Mouse (Mus musculus): Measurements from ENCODE around the gene Snrpe. TPM values are rescaled to one million over a fixed set of nuclear protein-coding genes. Genes with fewer than 3 reads are reported as not detected.
A peak's percentile ranks its signal among the peaks of the same experiment; 100 is the strongest.

The Snrpe gene
- 10 to 100 TPM; 81.4 to 91.9 TPM for total RNA-seq (2021)

DNA sequence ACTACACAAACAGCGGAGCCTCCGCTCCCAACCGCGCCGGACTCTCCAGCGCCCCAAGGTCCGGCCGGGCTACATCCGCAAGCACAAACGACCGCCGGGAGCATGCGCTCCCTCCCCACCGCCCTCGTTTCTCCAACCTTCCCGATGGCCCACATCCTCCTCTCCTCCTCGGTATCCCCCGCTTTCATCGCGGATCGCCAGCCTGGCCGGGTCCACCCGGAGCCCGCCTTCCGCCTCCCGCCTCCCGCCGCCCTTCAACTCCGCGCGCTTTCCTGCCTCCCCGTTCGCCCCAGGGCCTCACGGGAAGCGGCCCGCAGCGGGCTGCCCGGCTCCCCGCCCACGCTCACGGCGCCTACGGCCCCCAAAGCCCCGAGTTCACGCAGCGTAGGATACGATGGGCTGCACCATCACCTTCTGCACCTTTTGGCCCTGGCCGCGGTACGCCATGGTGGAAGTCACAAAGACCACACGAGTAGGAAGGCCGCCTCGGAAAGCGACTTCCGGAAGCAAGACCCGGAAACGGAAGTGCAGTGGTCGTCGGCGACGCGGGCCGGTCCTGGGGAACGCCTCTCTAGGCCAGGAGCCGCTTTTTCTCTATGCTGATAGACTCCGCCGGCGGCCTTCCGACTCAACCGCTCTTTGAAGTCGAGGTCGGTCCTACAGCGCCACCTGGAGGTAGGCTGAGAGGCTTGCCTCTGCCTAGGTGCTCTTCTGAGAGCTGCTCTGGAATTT lies at the start of gene Snrpe:
Gene Snrpe, minus strand, starts transcription at position 521 of the 732 bp plus-strand sequence.
- peak; percentile 94 to 98 for DNase-seq (ENCODE audit: extremely low spot score in 1 of 2, low spot score in 2 of 2)
- intact Hi-C loops (cut with DNase I): loop anchor here (1.0 to 10.0 kb wide), 5 partner anchors 229 to 575 kb away; partner anchors contain the start of gene Mdm4

DNA sequence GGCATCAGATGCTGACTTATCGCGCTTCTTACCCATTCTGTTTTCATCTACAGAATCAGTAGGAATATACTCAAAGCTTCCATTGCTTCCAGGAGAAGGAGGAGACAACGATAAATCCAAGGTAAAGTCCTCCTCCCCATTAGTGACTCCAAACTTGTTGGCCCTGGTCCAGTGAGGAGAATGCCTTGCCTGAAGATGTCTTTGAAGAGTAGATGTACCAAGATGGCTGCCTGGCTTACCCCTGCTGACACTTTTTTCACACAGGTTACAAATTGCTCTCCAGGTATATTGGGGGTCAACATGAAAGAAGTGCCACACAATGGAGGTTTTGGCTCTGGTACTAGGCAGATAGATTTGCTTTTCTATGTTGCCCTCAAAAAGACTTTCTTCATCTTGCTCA lies 48.8 kb upstream of the Snrpe start:
- intact Hi-C loops (cut with DNase I): no loop called here

DNA sequence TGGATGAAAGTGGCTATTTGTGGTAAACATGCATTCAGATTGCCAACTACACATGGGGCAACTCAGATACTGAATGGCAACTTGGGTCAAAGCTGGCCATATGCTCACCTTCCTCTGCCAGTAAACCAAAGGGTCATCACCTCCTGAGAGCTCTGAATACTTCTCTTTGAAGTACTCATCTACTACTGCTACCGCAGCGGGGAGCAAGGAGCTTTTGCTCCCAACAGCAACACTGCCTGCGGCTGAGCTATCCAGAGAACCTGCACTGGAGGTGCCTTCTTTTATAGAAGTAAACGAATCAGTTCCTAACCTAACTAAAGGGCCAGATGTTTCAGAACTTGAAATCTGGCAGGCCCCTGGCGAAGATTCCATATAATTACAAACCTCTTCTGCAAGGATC lies 46.7 kb upstream of the Snrpe start:
- intact Hi-C loops (cut with DNase I): no loop called here
- no peak for DNase-seq (ENCODE audit: extremely low spot score in 1 of 2, low spot score in 2 of 2)

More for the DNA sequence above, 48.8 kb upstream of the Snrpe start:
- no peak for DNase-seq (ENCODE audit: extremely low spot score in 1 of 2, low spot score in 2 of 2)

DNA sequence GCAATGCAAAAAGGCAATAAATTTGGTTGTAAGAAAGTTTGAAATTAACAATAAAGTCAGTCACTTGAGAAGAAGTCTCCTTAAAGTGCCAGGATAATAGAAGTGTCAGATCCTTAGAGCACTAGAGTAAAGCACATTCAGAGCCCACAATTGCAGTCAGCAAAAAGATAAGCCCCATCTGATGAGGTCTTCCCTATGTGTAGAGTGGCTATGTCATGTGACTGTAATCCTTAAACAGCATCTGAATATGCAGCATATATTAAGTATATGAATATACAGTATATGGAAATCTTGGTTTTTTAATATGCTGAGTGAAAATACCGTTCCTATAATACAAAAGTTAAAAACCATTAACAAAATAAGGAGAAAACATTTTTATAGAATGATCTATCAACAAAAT lies 42.9 kb upstream of the Snrpe start:
- no peak for DNase-seq (ENCODE audit: extremely low spot score in 1 of 2, low spot score in 2 of 2)
- intact Hi-C loops (cut with DNase I): no loop called here

DNA sequence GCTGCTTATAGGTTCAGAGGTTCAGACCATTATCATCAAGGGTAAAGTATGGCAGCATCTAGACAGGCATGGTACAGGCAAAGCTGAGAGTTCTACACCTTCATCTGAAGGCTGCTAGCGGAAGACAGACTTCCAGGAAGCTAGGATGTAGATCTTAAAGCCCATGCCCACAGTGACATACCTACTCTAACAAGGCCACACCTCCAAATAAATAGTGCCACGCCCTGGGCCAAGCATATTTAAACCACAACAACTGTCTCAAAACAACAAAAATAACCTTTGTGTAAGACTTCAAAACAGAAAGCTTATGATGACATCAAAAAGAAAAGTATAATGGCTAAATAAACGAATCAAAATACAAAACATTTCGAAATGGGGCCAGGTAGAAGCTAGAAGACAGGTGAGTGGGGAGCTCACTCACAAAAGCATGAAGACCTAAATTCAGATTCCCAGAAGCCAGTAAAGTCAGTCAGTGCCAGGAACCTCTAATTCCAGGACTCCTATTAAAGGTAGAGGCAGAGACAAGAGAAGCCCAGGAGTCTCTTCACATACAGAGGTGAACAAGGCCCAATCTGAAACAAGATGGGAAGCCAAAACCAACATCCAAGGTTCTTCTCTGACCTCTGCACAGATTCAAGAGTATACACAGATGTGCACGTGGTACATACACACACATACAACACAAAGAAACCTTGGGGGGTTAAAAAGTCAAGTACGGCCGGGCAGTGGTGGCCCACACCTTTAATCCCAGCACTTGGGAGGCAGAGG lies 40.4 kb upstream of the Snrpe start:
- DNase-seq (ENCODE audit: extremely low spot score in 1 of 2, low spot score in 2 of 2): no peak
- intact Hi-C loops (cut with DNase I): no loop called here

DNA sequence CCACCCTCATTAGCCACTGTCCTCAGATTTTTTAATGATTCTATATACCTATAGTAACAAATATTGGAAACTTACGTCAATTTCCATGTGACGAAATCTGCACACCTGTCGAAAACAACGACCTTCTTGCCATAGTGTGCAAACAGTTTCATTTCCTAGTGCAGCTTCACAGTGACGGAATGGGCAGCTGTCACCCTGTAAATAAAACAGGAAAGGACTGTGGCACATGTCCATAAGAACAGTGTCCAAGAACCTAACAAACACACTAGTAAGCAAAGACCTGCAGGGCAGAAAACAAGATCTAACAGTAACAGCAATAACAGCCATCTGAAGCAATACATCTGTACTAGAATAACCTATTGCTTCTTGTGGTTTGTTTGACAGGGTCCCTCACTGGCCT lies 35.6 kb upstream of the Snrpe start:
- intact Hi-C loops (cut with DNase I): no loop called here

DNA sequence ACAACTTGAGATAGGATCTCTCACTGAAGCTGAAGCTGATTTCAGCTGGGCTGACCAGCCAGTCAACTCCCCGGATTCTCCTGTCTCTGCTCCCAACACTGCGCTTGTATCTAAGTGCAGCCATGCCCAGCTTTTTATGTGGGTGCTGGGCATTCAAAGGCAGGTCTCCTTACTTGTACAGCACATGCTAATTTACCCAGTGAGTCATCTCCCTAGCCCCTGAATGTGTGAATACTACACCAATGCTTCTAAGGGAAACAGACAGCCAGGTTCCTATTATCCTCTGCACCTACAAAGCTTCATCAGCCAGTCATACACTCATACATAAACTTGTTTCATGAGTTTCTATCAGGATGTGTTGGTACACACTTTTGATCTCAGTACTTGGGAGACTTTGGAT lies 31.1 kb upstream of the Snrpe start:
- intact Hi-C loops (cut with DNase I): no loop called here
- no peak for DNase-seq (ENCODE audit: extremely low spot score in 1 of 2, low spot score in 2 of 2)

More for the DNA sequence above, 35.6 kb upstream of the Snrpe start:
- no peak for DNase-seq (ENCODE audit: extremely low spot score in 1 of 2, low spot score in 2 of 2)

DNA sequence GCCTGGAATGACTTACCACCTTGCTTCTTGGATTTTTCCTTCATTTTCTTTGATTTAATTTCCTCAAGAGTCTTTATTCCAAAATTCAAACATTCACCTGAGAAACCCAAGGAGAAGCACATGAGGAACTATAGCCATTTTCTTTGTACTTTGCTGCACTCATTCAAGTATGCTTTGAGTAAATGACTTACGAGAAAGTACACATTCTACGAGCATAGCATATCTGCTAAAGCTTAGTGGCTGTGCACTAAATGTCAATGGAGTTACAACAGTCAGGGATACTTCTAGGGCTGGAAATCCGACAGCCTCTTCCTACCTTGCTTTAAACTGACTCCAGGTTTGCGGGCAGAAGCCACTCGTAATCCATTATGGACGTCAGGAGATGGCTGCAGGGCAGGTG lies 28.4 kb upstream of the Snrpe start:
- intact Hi-C loops (cut with DNase I): no loop called here
- DNase-seq (ENCODE audit: extremely low spot score in 1 of 2, low spot score in 2 of 2): no peak

DNA sequence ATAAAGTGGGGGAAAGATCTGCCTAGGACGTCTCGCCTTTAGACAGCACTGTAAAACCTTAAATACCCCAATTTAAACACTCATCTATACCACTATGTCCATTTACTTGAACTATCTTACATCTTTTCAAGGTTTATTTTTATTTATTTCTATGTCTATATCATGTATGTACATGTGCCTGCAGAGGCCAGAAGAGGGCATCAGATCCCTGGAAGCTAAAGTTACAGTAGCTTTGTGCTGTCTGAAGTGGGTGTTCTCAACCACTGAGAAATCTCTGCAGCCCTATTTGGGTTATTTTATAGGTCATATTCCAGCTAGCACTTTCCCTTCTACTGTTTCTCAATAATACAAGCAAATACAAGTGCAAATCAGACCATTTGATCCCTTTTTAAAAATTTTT lies 22.1 kb upstream of the Snrpe start:
- intact Hi-C loops (cut with DNase I): loop anchor here (5.0 kb wide), 1 partner anchor 415 kb away; no protein-coding TSS in a partner anchor
- no peak for DNase-seq (ENCODE audit: extremely low spot score in 1 of 2, low spot score in 2 of 2)

DNA sequence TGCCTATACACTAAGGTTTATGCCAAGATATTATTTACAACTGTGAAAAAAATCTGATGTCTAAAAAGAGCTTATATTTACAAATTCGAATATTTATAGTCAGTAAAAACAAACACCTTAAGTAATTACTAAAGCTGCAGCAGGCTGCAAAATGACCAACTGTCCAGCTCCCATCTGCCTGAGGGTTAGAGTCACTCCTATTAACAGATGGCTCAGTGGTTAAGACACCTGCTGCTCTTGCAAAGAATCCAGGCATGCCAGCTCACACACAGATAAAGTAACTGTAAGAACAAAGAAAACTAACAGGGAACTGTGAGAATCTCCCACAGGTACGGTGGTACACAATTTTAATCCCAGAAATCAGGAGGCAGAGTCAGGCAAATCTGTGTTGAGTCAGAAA lies 15.0 kb upstream of the Snrpe start:
- intact Hi-C loops (cut with DNase I): no loop called here
- no peak for DNase-seq (ENCODE audit: extremely low spot score in 1 of 2, low spot score in 2 of 2)

DNA sequence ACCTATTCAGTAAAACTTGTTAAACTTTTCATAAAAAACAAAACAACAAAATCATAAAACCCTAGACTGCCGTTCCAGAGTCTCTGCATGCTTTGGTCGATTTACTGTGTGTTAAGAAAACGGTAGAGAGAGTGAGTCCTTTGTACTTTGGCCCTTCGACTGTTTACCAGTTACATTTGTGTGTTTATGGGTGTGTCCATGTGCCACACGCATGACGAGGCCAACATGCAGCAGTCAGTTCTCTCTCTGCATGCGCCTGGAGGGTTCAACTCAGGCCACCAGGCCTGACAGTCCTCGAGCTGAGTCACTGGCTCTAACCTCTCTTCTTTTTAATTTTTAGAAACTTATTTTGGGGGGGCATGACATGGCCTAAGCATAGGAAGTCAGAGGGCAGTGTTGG lies 8.2 kb upstream of the Snrpe start:
- intact Hi-C loops (cut with DNase I): no loop called here
- no peak for DNase-seq (ENCODE audit: extremely low spot score in 1 of 2, low spot score in 2 of 2)

DNA sequence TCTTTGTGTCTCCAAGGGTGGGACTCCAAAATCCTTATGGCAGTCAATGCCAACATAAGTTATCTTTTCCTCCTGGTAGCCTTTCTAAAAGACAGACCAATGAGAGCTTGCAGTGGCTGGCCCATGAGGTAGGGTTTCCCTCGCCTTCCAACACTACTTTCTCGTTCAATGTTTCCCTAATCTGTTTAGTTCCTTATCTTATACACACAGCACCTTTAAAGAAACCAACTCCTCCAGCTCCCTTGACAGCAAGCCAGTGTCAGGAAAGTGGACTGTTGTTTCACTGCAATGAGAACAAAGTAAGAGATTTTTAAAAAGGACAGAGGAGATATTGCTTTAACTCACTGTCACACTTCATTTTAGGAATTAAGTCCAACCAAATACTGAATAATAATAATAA lies 7.8 kb upstream of the Snrpe start:
- intact Hi-C loops (cut with DNase I): no loop called here
- no peak for DNase-seq (ENCODE audit: extremely low spot score in 1 of 2, low spot score in 2 of 2)

DNA sequence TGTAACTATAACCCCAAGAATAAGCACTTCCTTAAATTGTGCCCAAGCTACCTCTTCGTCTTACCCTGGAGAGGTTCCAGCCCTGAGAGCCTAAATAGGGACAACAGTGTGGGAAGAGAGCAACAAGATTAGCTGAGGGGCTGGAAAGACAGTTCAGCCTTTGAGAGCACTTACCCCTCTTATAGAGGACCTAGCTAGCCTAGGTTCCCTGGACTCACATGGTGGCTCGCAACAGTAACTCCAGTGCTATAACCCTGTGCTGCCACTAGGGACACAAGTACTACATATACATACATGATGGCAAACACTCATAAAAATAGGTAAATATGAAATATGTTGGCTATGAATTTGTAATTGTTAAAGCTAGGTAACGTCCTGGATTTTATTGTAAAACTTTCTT lies 3.7 kb upstream of the Snrpe start:
- DNase-seq (ENCODE audit: extremely low spot score in 1 of 2, low spot score in 2 of 2): no peak
- intact Hi-C loops (cut with DNase I): loop anchor here (5.0 kb wide), 2 partner anchors 302 to 467 kb away; no protein-coding TSS in a partner anchor

DNA sequence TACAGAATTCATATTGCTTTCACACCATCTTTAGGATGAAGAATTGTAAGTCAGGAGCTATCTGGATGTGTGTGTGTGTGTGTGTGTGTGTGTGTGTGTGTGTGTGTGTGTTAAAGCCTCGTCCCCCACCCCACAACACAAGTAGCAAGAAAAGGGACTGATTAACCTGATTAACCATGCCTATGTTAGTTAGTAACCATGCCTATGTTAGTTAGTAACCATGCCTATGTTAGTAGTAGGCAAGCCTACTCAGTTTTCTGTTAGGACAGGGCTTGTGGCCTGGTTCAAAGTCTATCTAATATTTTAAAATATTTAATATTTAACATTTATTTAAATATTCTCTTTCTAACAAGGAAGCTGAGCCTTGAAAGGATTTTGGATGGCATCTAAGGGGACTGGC lies 1.3 kb upstream of the Snrpe start:
- no peak for DNase-seq (ENCODE audit: extremely low spot score in 1 of 2, low spot score in 2 of 2)
- intact Hi-C loops (cut with DNase I): loop anchor here (5.0 kb wide), 2 partner anchors 299 to 464 kb away; no protein-coding TSS in a partner anchor

DNA sequence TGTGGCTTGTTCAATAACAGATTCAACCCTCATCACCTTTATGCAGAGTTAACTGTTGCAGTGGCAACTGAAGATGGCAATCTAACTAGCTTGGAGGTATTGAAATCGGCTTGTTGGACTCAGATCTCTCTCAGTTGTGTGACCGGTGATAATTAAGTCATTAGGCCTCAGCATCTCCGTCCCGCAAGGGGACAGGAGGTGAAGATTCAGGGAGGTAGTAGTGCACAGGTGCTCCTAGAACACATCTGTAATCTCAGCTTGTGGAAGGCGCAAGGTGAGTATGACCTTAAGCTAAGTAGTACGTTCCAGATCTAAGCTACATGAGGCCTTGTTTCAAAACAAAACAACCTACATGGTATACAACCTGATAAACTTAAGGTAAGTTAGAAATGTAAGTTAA lies 510 bp upstream of the Snrpe start:
- intact Hi-C loops (cut with DNase I): loop anchor here (1.0 to 5.0 kb wide), 3 partner anchors 229 to 463 kb away; no protein-coding TSS in a partner anchor
- no peak for DNase-seq (ENCODE audit: extremely low spot score in 1 of 2, low spot score in 2 of 2)

DNA sequence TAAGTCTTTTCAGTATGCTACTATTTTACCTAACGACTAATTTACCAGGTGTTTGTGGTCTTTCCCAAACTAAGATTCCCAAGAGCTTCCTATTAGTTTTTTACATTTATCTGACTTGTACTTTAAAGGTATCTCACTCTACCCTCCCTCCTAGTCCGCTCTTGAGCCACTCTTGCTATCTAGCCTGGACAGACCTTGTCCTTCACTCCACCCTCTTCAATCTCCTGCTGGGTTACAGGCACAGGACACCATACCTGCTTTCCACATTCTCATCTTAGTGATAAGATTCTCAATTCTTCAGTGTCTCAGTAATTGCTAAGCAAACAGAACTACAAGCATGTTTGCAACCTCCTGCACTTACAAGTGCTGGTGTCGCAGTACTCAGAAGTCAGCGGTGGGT lies 6.9 kb downstream of the Snrpe start:
- DNase-seq (ENCODE audit: extremely low spot score in 1 of 2, low spot score in 2 of 2): no peak
- intact Hi-C loops (cut with DNase I): loop anchor here (10.0 kb wide), 2 partner anchors 428 to 568 kb away; partner anchors contain the start of gene Mdm4

DNA sequence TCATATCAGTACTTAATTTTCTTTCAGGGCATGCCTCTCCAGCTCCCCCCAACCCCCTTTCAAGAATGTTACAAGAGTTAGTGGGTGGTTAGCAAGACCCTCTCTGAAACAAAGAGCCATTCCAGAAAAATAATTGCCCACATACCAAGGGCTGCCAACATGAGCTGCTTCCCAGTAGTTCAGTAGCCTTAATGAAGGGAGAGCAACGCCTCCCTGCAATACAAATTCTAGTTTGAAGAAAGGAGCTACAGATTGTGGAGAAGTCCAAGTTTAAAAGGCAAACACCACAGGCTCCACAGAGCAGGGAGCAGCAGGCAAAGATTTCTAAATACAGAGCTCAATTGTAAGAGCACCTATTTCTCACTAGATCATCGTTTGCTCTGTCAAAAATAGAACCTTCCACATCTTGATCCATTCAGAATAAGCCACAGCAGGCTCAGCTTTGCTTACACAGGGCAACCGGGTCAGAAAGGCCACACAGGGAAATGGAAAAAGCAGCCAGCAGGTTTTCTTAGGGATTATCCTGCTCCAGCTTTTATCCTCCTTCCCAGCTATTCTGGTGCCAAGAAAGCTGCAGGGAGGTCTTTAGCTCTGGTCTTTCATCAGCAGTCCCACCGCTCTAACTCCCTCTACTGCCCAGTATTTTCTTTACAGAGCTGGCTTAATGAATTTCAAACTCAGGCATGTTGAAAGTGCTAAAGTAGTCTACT lies 13.6 kb downstream of the Snrpe start:
- peak; percentile 40 to 52 for DNase-seq (ENCODE audit: extremely low spot score in 1 of 2, low spot score in 2 of 2)

DNA sequence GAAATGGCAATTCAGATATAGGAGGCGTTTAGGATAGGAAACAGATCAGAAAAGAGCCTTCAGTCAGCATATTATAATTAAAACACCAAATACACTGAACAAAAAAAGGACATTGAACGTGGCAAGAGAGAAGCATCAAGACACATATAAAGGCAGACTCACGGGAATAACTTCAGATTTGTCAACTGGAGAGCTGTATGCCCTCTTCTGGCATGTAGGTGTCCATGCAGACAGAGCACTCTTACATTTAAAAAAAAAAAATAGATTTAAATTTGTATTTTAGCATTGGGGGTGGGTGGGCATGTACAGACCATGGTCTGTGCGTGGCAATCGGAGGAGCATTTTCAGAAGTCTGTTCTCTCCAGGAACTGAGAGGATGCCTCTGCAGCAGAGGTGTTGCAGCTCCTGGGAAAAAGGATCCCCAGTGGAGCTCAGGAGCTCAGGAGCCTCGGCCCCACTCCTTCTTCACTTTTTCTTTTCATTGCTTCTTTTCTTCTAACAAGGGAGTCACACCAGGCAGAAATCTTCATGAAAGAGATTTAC lies 24.0 kb downstream of the Snrpe start:
- intact Hi-C loops (cut with DNase I): loop anchor here (5.0 kb wide), 1 partner anchor 204 kb away; no protein-coding TSS in a partner anchor
- no peak for DNase-seq (ENCODE audit: extremely low spot score in 1 of 2, low spot score in 2 of 2)

More for the DNA sequence above, 13.6 kb downstream of the Snrpe start:
- intact Hi-C loops (cut with DNase I): no loop called here

DNA sequence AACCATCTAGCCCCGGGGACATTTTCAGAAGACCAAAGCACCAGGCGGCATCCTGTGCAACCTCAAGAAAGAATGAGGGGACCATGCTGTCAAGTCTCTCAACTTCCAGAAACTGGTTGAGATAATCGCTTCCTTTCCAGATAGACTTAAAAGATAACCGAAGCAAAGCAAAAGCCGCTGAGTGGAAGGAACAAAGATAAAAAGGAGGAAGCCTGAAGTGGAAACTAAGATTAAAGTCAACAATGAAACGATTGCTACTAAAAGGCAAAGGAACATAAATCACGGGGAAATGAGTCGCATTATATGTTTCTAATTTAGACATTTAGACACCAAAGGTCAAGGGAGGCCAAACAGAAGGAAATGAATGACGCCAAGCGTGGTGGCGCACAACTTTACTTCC lies 38.8 kb downstream of the Snrpe start:
- intact Hi-C loops (cut with DNase I): no loop called here
- DNase-seq (ENCODE audit: extremely low spot score in 1 of 2, low spot score in 2 of 2): no peak

Data from left cerebral cortex, postnatal 10 days (tissue).